Mouse (Mus musculus): ENCODE measurements around the gene Grin1. TPM values are rescaled to one million over a fixed set of nuclear protein-coding genes. Genes with fewer than 3 reads are reported as not detected.

Grin1 gene
- polyA plus RNA-seq, 1 experiment from 2014 or later, result not detected

- Histone ChIP-seq H3K9me3 (ENCODE audit: control insufficient read depth, low read length) (no peaks in the 10 kb centered on the region), H3K36me3 (ENCODE audit: control insufficient read depth, insufficient read depth, low read length) (peaks cover 21% of the 10 kb centered on the region; the same call in 1 of the 2 replicates), H3K4me1 (ENCODE audit: control insufficient read depth in 2 of 2, insufficient read depth in 2 of 2, low read length in 2 of 2) (peaks cover 8 to 18% of the 10 kb centered on the region in 2 experiments), H3K4me2 (ENCODE audit: low read length) (no peak overlapping the region), H3K27ac (replicated peaks in 1 of 2; ENCODE audit: control insufficient read depth in 1 of 2, insufficient read depth in 1 of 2, low read depth in 2 of 2, low read length in 2 of 2) (no peak overlapping the region), H3K27me3 (ENCODE audit: control insufficient read depth, insufficient read depth, low read length) (peaks cover 28% of the 10 kb centered on the region), H3K4me3 (ENCODE audit: control insufficient read depth in 1 of 2, insufficient read depth in 1 of 2, low read depth in 1 of 2, low read length in 2 of 2) (no peak overlapping the region), H3K9ac (ENCODE audit: low read length) (no peak overlapping the region)
- 78% methylated on average over 4 of the region's 4 CpGs for WGBS
- ATAC-seq (ENCODE audit: insufficient number of reproducible peaks, insufficient read depth, low FRiP score, low read depth), result no peak
These were observed 74.8 kb downstream of the Grin1 start for GRCm38 (mm10) chr2:25244144-25244543.

- 67% methylated on average over 8 of the region's 8 CpGs for WGBS
- no peak overlapping the region for H3K4me2 ChIP-seq (ENCODE audit: low read length)
- H3K9ac ChIP-seq (ENCODE audit: low read length), result no peak overlapping the region
- H3K36me3 ChIP-seq (ENCODE audit: control insufficient read depth, insufficient read depth, low read length), result peaks cover 13% of the 10 kb centered on the region; the same call in 1 of the 2 replicates
- no peaks in the 10 kb centered on the region for H3K9me3 ChIP-seq (ENCODE audit: control insufficient read depth, low read length)
- peaks cover 28% of the 10 kb centered on the region for H3K27me3 ChIP-seq (ENCODE audit: control insufficient read depth, insufficient read depth, low read length)
- peaks cover 8 to 18% of the 10 kb centered on the region in 2 experiments for H3K4me1 ChIP-seq (ENCODE audit: control insufficient read depth in 2 of 2, insufficient read depth in 2 of 2, low read length in 2 of 2)
- no peak overlapping the region for H3K27ac ChIP-seq (replicated peaks in 1 of 2; ENCODE audit: control insufficient read depth in 1 of 2, insufficient read depth in 1 of 2, low read depth in 2 of 2, low read length in 2 of 2)
- no peak overlapping the region for H3K4me3 ChIP-seq (ENCODE audit: control insufficient read depth in 1 of 2, insufficient read depth in 1 of 2, low read depth in 1 of 2, low read length in 2 of 2)
- no peak for ATAC-seq (ENCODE audit: insufficient number of reproducible peaks, insufficient read depth, low FRiP score, low read depth)
These were observed 75.6 kb downstream of the Grin1 start for GRCm38 (mm10) chr2:25243342-25243741.

GRCm38 (mm10) chr2:25242101-25242506, 76.9 kb downstream of the Grin1 start, which contains the start of the genes Rnf208 and Cysrt1:
Rnf208 (plus strand) TSS chr2:25242255.
Cysrt1 (minus strand) TSS chr2:25242452.
- ATAC-seq (ENCODE audit: insufficient number of reproducible peaks, insufficient read depth, low FRiP score, low read depth), result no peak
- peak within 1 kb of the TSS; percentile 47 to 53 for H3K4me3 ChIP-seq (ENCODE audit: control insufficient read depth in 1 of 2, insufficient read depth in 1 of 2, low read depth in 1 of 2, low read length in 2 of 2)
- peaks cover 8 to 18% of the 10 kb centered on the region in 2 experiments for H3K4me1 ChIP-seq (ENCODE audit: control insufficient read depth in 2 of 2, insufficient read depth in 2 of 2, low read length in 2 of 2)
- WGBS, result under 1% methylated on average over 55 of the region's 59 CpGs
- H3K36me3 ChIP-seq (ENCODE audit: control insufficient read depth, insufficient read depth, low read length), result peaks cover under 1% of the 10 kb centered on the region; the same call in 1 of the 2 replicates
- peaks cover 28% of the 10 kb centered on the region for H3K27me3 ChIP-seq (ENCODE audit: control insufficient read depth, insufficient read depth, low read length)
- H3K4me2 ChIP-seq (ENCODE audit: low read length), result peak within 1 kb of the TSS; percentile 98
- no peak within 1 kb of the TSS for H3K27ac ChIP-seq (replicated peaks in 1 of 2; ENCODE audit: control insufficient read depth in 1 of 2, insufficient read depth in 1 of 2, low read depth in 2 of 2, low read length in 2 of 2)
- H3K9me3 ChIP-seq (ENCODE audit: control insufficient read depth, low read length), result no peaks in the 10 kb centered on the region
- peak within 1 kb of the TSS; percentile 77 for H3K9ac ChIP-seq (ENCODE audit: low read length)

- Histone ChIP-seq H3K27me3 (ENCODE audit: control insufficient read depth, insufficient read depth, low read length) (peaks cover 28% of the 10 kb centered on the region), H3K36me3 (ENCODE audit: control insufficient read depth, insufficient read depth, low read length) (no peaks in the 10 kb centered on the region), H3K27ac (replicated peaks in 1 of 2; ENCODE audit: control insufficient read depth in 1 of 2, insufficient read depth in 1 of 2, low read depth in 2 of 2, low read length in 2 of 2) (no peak overlapping the region), H3K4me1 (ENCODE audit: control insufficient read depth in 2 of 2, insufficient read depth in 2 of 2, low read length in 2 of 2) (peaks cover 8 to 18% of the 10 kb centered on the region in 2 experiments), H3K4me2 (ENCODE audit: low read length) (peak overlapping the region; percentile 98), H3K9me3 (ENCODE audit: control insufficient read depth, low read length) (no peaks in the 10 kb centered on the region), H3K9ac (ENCODE audit: low read length) (peak overlapping the region; percentile 2; the same call in 1 of the 2 replicates), H3K4me3 (ENCODE audit: control insufficient read depth in 1 of 2, insufficient read depth in 1 of 2, low read depth in 1 of 2, low read length in 2 of 2) (peak overlapping the region; percentile 47 to 53)
- ATAC-seq (ENCODE audit: insufficient number of reproducible peaks, insufficient read depth, low FRiP score, low read depth), result no peak
- 20% methylated on average over 6 of the region's 6 CpGs for WGBS
These were observed 77.6 kb downstream of the Grin1 start for GRCm38 (mm10) chr2:25241438-25241775.

Other genes starting within 250 kb of the Grin1 start
- not detected in 2 replicates for gene Entpd8, start 238.9 kb downstream of the Grin1 start, polyA plus RNA-seq (2014; fragmentation: Nextera tagmentation; extraction: Ambion mirVana)
- not detected in 2 replicates for gene Noxa1, start 224.0 kb downstream of the Grin1 start, polyA plus RNA-seq (2014; fragmentation: Nextera tagmentation; extraction: Ambion mirVana)
- 11.9 and 13.9 TPM in 2 replicates for gene Nrarp, start 138.4 kb downstream of the Grin1 start, polyA plus RNA-seq (2014; fragmentation: Nextera tagmentation; extraction: Ambion mirVana)
- gene Tor4a, start 122.3 kb downstream of the Grin1 start, polyA plus RNA-seq (2014; fragmentation: Nextera tagmentation; extraction: Ambion mirVana), result 6.5 and 8.0 TPM in 2 replicates
- 58.4 and 65.9 TPM in 2 replicates for gene Nelfb, start 107.7 kb downstream of the Grin1 start, polyA plus RNA-seq (2014; fragmentation: Nextera tagmentation; extraction: Ambion mirVana)
- gene Stpg3, start 104.5 kb downstream of the Grin1 start, polyA plus RNA-seq (2014; fragmentation: Nextera tagmentation; extraction: Ambion mirVana), result not detected in 2 replicates
- 0.93 TPM in 1 of 2 replicates, not detected in the other for gene Fam166a, start 100.4 kb downstream of the Grin1 start, polyA plus RNA-seq (2014; fragmentation: Nextera tagmentation; extraction: Ambion mirVana)
- gene Tubb4b, start 94.5 kb downstream of the Grin1 start, polyA plus RNA-seq (2014; fragmentation: Nextera tagmentation; extraction: Ambion mirVana), result 342 and 395 TPM in 2 replicates
- not detected in 2 replicates for gene Slc34a3, start 84.8 kb downstream of the Grin1 start, polyA plus RNA-seq (2014; fragmentation: Nextera tagmentation; extraction: Ambion mirVana)
- not detected in 2 replicates for gene Rnf224, start 82.4 kb downstream of the Grin1 start, polyA plus RNA-seq (2014; fragmentation: Nextera tagmentation; extraction: Ambion mirVana)
- gene Rnf208, start 76.9 kb downstream of the Grin1 start, polyA plus RNA-seq (2014; fragmentation: Nextera tagmentation; extraction: Ambion mirVana), result 5.3 and 8.0 TPM in 2 replicates
- not detected in 2 replicates for gene Cysrt1, start 76.7 kb downstream of the Grin1 start, polyA plus RNA-seq (2014; fragmentation: Nextera tagmentation; extraction: Ambion mirVana)
- gene AL732309.1, start 72.3 kb downstream of the Grin1 start, polyA plus RNA-seq (2014; fragmentation: Nextera tagmentation; extraction: Ambion mirVana), result 1.8 and 2.4 TPM in 2 replicates
- gene Tmem203, start 63.7 kb downstream of the Grin1 start, polyA plus RNA-seq (2014; fragmentation: Nextera tagmentation; extraction: Ambion mirVana), result 12.3 and 16.3 TPM in 2 replicates
- 2.3 and 3.1 TPM in 2 replicates for gene Tprn, start 56.6 kb downstream of the Grin1 start, polyA plus RNA-seq (2014; fragmentation: Nextera tagmentation; extraction: Ambion mirVana)
- gene Ssna1, start 46.7 kb downstream of the Grin1 start, polyA plus RNA-seq (2014; fragmentation: Nextera tagmentation; extraction: Ambion mirVana), result 150 and 163 TPM in 2 replicates
- gene Anapc2, start 46.7 kb downstream of the Grin1 start, polyA plus RNA-seq (2014; fragmentation: Nextera tagmentation; extraction: Ambion mirVana), result 70.2 and 71.3 TPM in 2 replicates
- gene Tmem210, start 31.0 kb downstream of the Grin1 start, polyA plus RNA-seq (2014; fragmentation: Nextera tagmentation; extraction: Ambion mirVana), result not detected in 2 replicates
- not detected in 2 replicates for gene Lrrc26, start 29.3 kb downstream of the Grin1 start, polyA plus RNA-seq (2014; fragmentation: Nextera tagmentation; extraction: Ambion mirVana)
- gene Man1b1, start 13.2 kb upstream of the Grin1 start, polyA plus RNA-seq (2014; fragmentation: Nextera tagmentation; extraction: Ambion mirVana), result 42.8 and 48.1 TPM in 2 replicates
- gene Dpp7, start 37.2 kb upstream of the Grin1 start, polyA plus RNA-seq (2014; fragmentation: Nextera tagmentation; extraction: Ambion mirVana), result 11.5 and 12.4 TPM in 2 replicates
- 17.6 and 18.3 TPM in 2 replicates for gene Uap1l1, start 46.5 kb upstream of the Grin1 start, polyA plus RNA-seq (2014; fragmentation: Nextera tagmentation; extraction: Ambion mirVana)
- gene Sapcd2, start 53.1 kb upstream of the Grin1 start, polyA plus RNA-seq (2014; fragmentation: Nextera tagmentation; extraction: Ambion mirVana), result 14.4 and 17.7 TPM in 2 replicates
- 0.81 and 0.85 TPM in 2 replicates for gene Entpd2, start 76.7 kb upstream of the Grin1 start, polyA plus RNA-seq (2014; fragmentation: Nextera tagmentation; extraction: Ambion mirVana)
- 29.3 and 29.5 TPM in 2 replicates for gene Npdc1, start 80.2 kb upstream of the Grin1 start, polyA plus RNA-seq (2014; fragmentation: Nextera tagmentation; extraction: Ambion mirVana)
- gene Fut7, start 104.1 kb upstream of the Grin1 start, polyA plus RNA-seq (2014; fragmentation: Nextera tagmentation; extraction: Ambion mirVana), result 0.14 TPM in 1 of 2 replicates, not detected in the other
- 3.8 and 4.3 TPM in 2 replicates for gene Abca2, start 109.5 kb upstream of the Grin1 start, polyA plus RNA-seq (2014; fragmentation: Nextera tagmentation; extraction: Ambion mirVana)
- 3.8 and 4.6 TPM in 2 replicates for gene Clic3, start 137.7 kb upstream of the Grin1 start, polyA plus RNA-seq (2014; fragmentation: Nextera tagmentation; extraction: Ambion mirVana)
- 31.0 and 32.6 TPM in 2 replicates for gene Paxx, start 141.9 kb upstream of the Grin1 start, polyA plus RNA-seq (2014; fragmentation: Nextera tagmentation; extraction: Ambion mirVana)
- 98.5 and 112 TPM in 2 replicates for gene Ptgds, start 150.9 kb upstream of the Grin1 start, polyA plus RNA-seq (2014; fragmentation: Nextera tagmentation; extraction: Ambion mirVana)
- gene Lcn12, start 174.7 kb upstream of the Grin1 start, polyA plus RNA-seq (2014; fragmentation: Nextera tagmentation; extraction: Ambion mirVana), result not detected in 2 replicates
- 82.8 and 85.2 TPM in 2 replicates for gene Fbxw5, start 181.6 kb upstream of the Grin1 start, polyA plus RNA-seq (2014; fragmentation: Nextera tagmentation; extraction: Ambion mirVana)
- gene C8g, start 182.5 kb upstream of the Grin1 start, polyA plus RNA-seq (2014; fragmentation: Nextera tagmentation; extraction: Ambion mirVana), result 2.9 and 4.9 TPM in 2 replicates
- 19.1 and 19.8 TPM in 2 replicates for gene Traf2, start 227.8 kb upstream of the Grin1 start, polyA plus RNA-seq (2014; fragmentation: Nextera tagmentation; extraction: Ambion mirVana)
- gene Edf1, start 238.7 kb upstream of the Grin1 start, polyA plus RNA-seq (2014; fragmentation: Nextera tagmentation; extraction: Ambion mirVana), result 279 and 319 TPM in 2 replicates

Measured in heart, embryonic 14.5 days (tissue).